Mouse (Mus musculus): ENCODE results near the gene Fcgr4. TPM values are rescaled to one million over a fixed set of nuclear protein-coding genes. Genes with fewer than 3 reads are reported as not detected.

Fcgr4 gene
- polyA plus RNA-seq, 1 experiment from 2014 or later, result 0.81 TPM

DNA sequence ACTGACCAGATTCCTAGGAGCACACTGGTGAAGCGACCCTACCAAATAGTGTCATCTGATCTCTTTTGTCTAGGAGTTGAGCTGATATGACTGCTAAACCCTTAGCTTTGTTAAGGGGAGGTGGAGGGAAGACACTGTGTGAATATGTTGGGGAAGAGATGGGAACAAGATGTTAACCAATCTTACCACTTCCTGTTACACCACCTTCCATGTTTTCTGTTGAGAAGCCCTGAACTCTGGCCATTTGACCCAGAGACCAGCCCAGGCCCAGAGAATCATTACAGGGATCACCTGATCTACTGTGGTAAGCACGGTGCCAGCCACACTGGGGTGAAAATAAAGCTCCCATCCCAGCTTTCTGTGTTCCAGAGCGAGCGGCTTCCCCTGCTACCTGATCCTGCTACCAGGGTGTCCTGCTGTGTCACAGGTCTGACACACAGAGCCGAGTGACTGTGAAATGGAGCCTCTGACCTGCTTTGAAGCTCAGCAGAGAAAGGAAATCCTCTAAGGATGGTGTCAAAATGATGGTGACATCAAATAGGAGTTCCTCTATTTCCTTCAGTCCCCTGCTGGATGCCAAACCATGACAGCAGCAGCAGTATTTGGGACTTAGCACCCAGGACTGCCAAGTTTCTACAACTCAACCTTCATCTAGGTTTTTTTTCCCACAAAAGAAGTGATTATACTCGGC is 1.1 kb upstream of the Fcgr4 start:
- H3K4me1 ChIP-seq (ENCODE audit: control insufficient read depth, insufficient read depth, low read length), result no peaks in the 10 kb centered on the region
- H3K27me3 ChIP-seq (replicated peaks; ENCODE audit: control insufficient read depth, insufficient read depth, low read length), result no peaks in the 10 kb centered on the region
- DNase-seq (ENCODE audit: low spot score), result no peak
- ATAC-seq (ENCODE audit: low read depth), result no peak
- H3K36me3 ChIP-seq (ENCODE audit: control insufficient read depth, insufficient read depth, low read length), result no peaks in the 10 kb centered on the region
- H3K27ac ChIP-seq (replicated peaks; ENCODE audit: low read depth, low read length), result no peak overlapping the region
- WGBS, result 57% methylated on average over 6 of the region's 6 CpGs
- H3K4me2 ChIP-seq (ENCODE audit: low read depth, low read length), result no peak overlapping the region
- H3K9ac ChIP-seq (ENCODE audit: low read depth, low read length), result no peak overlapping the region
- H3K9me3 ChIP-seq (ENCODE audit: control insufficient read depth, low read length), result no peaks in the 10 kb centered on the region
- H3K4me3 ChIP-seq (ENCODE audit: low read depth, low read length), result no peak overlapping the region

DNA sequence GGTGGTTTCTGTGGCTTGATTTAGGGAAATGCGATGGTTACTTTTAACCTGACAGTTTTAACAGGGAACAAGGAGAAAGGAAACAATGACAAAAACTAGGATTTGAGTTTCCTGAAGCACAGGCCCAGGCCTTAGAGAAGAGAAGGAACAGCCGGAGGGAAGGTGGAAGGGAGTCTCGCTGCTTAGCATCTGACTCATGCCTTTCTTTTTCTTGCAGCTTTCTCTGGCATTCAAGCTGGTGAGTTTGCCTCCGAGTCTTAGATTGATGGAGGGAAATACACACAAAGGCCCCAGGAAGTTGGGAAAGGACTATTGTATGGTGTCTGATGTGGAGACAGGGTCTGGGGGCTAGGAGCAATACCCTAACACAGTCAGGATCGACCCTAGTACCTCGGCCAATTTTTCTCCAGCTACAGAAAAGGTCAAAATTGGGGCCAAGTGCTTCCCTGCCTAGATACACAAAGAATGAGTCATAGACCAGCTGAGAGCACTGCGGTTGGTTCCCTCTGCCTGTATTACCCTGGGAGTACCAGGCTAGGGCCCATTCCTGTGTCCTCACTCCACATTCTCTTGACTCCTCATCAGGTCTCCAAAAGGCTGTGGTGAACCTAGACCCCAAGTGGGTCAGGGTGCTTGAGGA is 711 bp downstream of the Fcgr4 start:
- H3K9me3 ChIP-seq (ENCODE audit: control insufficient read depth, low read length), result no peaks in the 10 kb centered on the region
- no peak for ATAC-seq (ENCODE audit: low read depth)
- H3K36me3 ChIP-seq (ENCODE audit: control insufficient read depth, insufficient read depth, low read length), result no peaks in the 10 kb centered on the region
- DNase-seq (ENCODE audit: low spot score), result no peak
- H3K4me2 ChIP-seq (ENCODE audit: low read depth, low read length), result no peak overlapping the region
- no peak overlapping the region for H3K27ac ChIP-seq (replicated peaks; ENCODE audit: low read depth, low read length)
- no peaks in the 10 kb centered on the region for H3K4me1 ChIP-seq (ENCODE audit: control insufficient read depth, insufficient read depth, low read length)
- H3K27me3 ChIP-seq (replicated peaks; ENCODE audit: control insufficient read depth, insufficient read depth, low read length), result no peaks in the 10 kb centered on the region
- no peak overlapping the region for H3K4me3 ChIP-seq (ENCODE audit: low read depth, low read length)
- WGBS, result 76% methylated on average over 7 of the region's 7 CpGs
- H3K9ac ChIP-seq (ENCODE audit: low read depth, low read length), result no peak overlapping the region

DNA sequence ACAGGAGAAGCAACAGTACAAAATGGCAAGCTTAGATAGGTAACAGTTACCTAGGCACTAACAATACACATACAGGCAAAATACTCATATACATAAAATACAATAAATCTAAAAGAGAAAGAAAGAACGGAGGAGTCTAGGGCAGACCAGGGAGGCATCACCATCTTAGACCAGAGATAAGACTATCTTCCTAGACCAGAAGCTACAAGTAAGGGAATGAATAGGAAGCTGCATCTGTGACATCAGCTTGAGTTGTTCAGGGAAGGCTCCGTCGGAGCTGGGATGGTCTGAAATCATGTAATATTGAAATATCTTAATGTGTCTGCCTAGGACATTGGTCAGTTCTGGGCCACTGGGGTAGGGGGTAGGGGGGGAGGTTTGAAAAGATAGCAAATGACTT is 13.0 kb downstream of the Fcgr4 start:
- Histone ChIP-seq H3K4me3 (ENCODE audit: low read depth, low read length) (no peak overlapping the region), H3K9ac (ENCODE audit: low read depth, low read length) (no peak overlapping the region), H3K4me1 (ENCODE audit: control insufficient read depth, insufficient read depth, low read length) (peaks cover 13% of the 10 kb centered on the region), H3K36me3 (ENCODE audit: control insufficient read depth, insufficient read depth, low read length) (no peaks in the 10 kb centered on the region), H3K4me2 (ENCODE audit: low read depth, low read length) (no peak overlapping the region), H3K27ac (replicated peaks; ENCODE audit: low read depth, low read length) (no peak overlapping the region), H3K9me3 (ENCODE audit: control insufficient read depth, low read length) (no peaks in the 10 kb centered on the region), H3K27me3 (replicated peaks; ENCODE audit: control insufficient read depth, insufficient read depth, low read length) (peaks cover 56% of the 10 kb centered on the region)
- DNase-seq (ENCODE audit: low spot score) (no peak), ATAC-seq (ENCODE audit: low read depth) (no peak)
- 88% methylated on average over 3 of the region's 3 CpGs for WGBS

- H3K4me1 ChIP-seq (ENCODE audit: control insufficient read depth, insufficient read depth, low read length), result peaks cover 13% of the 10 kb centered on the region
- H3K4me2 ChIP-seq (ENCODE audit: low read depth, low read length), result peak overlapping the region; percentile 79
- WGBS, result 6% methylated on average over 10 of the region's 10 CpGs
- H3K27ac ChIP-seq (replicated peaks; ENCODE audit: low read depth, low read length), result no peak overlapping the region
- H3K36me3 ChIP-seq (ENCODE audit: control insufficient read depth, insufficient read depth, low read length), result no peaks in the 10 kb centered on the region
- H3K9me3 ChIP-seq (ENCODE audit: control insufficient read depth, low read length), result no peaks in the 10 kb centered on the region
- no peak for ATAC-seq (ENCODE audit: low read depth)
- peaks cover 56% of the 10 kb centered on the region for H3K27me3 ChIP-seq (replicated peaks; ENCODE audit: control insufficient read depth, insufficient read depth, low read length)
- H3K9ac ChIP-seq (ENCODE audit: low read depth, low read length), result peak overlapping the region; percentile 57; the same call in 1 of the 2 replicates
- peak overlapping the region; percentile 66 for H3K4me3 ChIP-seq (ENCODE audit: low read depth, low read length)
- DNase-seq (ENCODE audit: low spot score), result no peak
These were observed 14.0 kb downstream of the Fcgr4 start for GRCm38 (mm10) chr1:171032691-171033090.

DNA sequence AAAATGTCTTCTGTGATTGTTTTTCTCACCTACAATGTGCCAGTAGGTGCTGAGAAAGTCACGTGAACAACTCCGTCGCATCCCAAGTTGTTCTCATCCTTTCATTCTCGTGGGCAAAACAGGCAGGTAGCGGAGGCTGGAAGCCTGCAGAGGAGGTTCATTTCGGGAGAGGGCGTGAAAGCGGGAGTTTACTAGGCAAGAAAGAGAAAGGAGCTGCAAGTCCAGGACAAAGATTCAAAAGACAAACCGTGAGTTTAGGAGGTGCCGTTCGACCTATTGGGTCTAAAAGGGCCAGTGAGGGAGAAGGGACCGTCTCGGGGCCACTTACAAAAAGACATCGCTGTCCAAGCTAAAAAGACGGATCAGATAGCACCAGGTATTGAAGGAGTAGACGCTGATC is 14.5 kb downstream of the Fcgr4 start:
- no peak overlapping the region for H3K27ac ChIP-seq (replicated peaks; ENCODE audit: low read depth, low read length)
- WGBS, result under 1% methylated on average over 16 of the region's 16 CpGs
- peak overlapping the region; percentile 66 for H3K4me3 ChIP-seq (ENCODE audit: low read depth, low read length)
- H3K9ac ChIP-seq (ENCODE audit: low read depth, low read length), result peak overlapping the region; percentile 57
- H3K36me3 ChIP-seq (ENCODE audit: control insufficient read depth, insufficient read depth, low read length), result no peaks in the 10 kb centered on the region
- peak overlapping the region; percentile 79 for H3K4me2 ChIP-seq (ENCODE audit: low read depth, low read length)
- peaks cover 56% of the 10 kb centered on the region for H3K27me3 ChIP-seq (replicated peaks; ENCODE audit: control insufficient read depth, insufficient read depth, low read length)
- no peaks in the 10 kb centered on the region for H3K9me3 ChIP-seq (ENCODE audit: control insufficient read depth, low read length)
- no peak for ATAC-seq (ENCODE audit: low read depth)
- peaks cover 13% of the 10 kb centered on the region for H3K4me1 ChIP-seq (ENCODE audit: control insufficient read depth, insufficient read depth, low read length)
- DNase-seq (ENCODE audit: low spot score), result peak; percentile 23

DNA sequence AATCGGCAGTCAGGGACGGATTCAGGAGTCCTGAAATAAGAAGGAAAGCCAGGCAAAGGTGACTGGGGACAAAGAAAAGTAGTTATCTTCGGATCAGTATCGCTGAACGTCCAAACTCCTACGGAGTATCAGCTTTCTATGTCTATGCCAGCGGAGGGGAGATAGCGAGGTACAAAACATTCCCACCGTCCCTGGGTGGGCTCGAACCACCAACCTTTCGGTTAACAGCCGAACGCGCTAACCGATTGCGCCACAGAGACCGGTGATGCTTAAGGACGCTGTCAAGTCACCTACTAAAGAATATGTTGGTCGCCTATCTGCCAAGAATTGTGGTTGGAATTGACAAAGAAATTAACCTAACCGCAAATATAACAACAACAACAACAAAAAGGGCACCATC is 15.0 kb downstream of the Fcgr4 start:
- Histone ChIP-seq H3K36me3 (ENCODE audit: control insufficient read depth, insufficient read depth, low read length) (no peaks in the 10 kb centered on the region), H3K4me1 (ENCODE audit: control insufficient read depth, insufficient read depth, low read length) (peaks cover 13% of the 10 kb centered on the region), H3K4me3 (ENCODE audit: low read depth, low read length) (peak overlapping the region; percentile 66), H3K4me2 (ENCODE audit: low read depth, low read length) (peak overlapping the region; percentile 79), H3K9me3 (ENCODE audit: control insufficient read depth, low read length) (no peaks in the 10 kb centered on the region), H3K27me3 (replicated peaks; ENCODE audit: control insufficient read depth, insufficient read depth, low read length) (peaks cover 56% of the 10 kb centered on the region), H3K27ac (replicated peaks; ENCODE audit: low read depth, low read length) (no peak overlapping the region), H3K9ac (ENCODE audit: low read depth, low read length) (peak overlapping the region; percentile 57)
- WGBS, result 0% methylated on average over 20 of the region's 20 CpGs
- DNase-seq (ENCODE audit: low spot score) (peak; percentile 91), ATAC-seq (ENCODE audit: low read depth) (peak; percentile 73)

DNA sequence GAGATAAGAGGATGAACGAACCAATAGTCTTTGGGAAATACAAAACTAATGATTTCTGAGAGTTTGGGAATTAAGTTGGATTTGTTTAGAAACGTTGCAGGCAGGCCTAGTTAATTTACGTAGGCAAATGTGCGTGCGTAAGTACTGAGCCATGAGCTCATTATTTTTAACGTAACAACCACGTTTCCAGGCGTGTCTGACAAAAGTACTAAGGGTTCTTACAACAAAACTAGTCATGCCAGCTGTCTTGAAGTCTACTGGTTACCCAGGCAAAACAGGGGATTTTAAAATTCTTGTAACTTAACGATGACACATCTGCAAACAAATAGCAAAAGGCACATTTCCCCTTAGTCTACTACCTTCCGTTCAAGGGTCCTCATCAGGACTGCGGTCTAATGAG is 15.5 kb downstream of the Fcgr4 start:
- peaks cover 13% of the 10 kb centered on the region for H3K4me1 ChIP-seq (ENCODE audit: control insufficient read depth, insufficient read depth, low read length)
- H3K36me3 ChIP-seq (ENCODE audit: control insufficient read depth, insufficient read depth, low read length), result no peaks in the 10 kb centered on the region
- H3K9me3 ChIP-seq (ENCODE audit: control insufficient read depth, low read length), result no peaks in the 10 kb centered on the region
- peaks cover 54% of the 10 kb centered on the region for H3K27me3 ChIP-seq (replicated peaks; ENCODE audit: control insufficient read depth, insufficient read depth, low read length)
- no peak for ATAC-seq (ENCODE audit: low read depth)
- WGBS, result 7% methylated on average over 11 of the region's 11 CpGs
- H3K4me2 ChIP-seq (ENCODE audit: low read depth, low read length), result peak overlapping the region; percentile 79
- peak overlapping the region; percentile 51 for H3K9ac ChIP-seq (ENCODE audit: low read depth, low read length)
- peak; percentile 32 for DNase-seq (ENCODE audit: low spot score)
- peak overlapping the region; percentile 66 for H3K4me3 ChIP-seq (ENCODE audit: low read depth, low read length)
- no peak overlapping the region for H3K27ac ChIP-seq (replicated peaks; ENCODE audit: low read depth, low read length)

- Histone ChIP-seq H3K36me3 (ENCODE audit: control insufficient read depth, insufficient read depth, low read length) (no peaks in the 10 kb centered on the region), H3K27me3 (replicated peaks; ENCODE audit: control insufficient read depth, insufficient read depth, low read length) (peaks cover 42% of the 10 kb centered on the region), H3K9ac (ENCODE audit: low read depth, low read length) (no peak overlapping the region), H3K27ac (replicated peaks; ENCODE audit: low read depth, low read length) (no peak overlapping the region), H3K4me2 (ENCODE audit: low read depth, low read length) (0 out of 2 replicates have a peak overlapping the region, but pooled peaks have one; percentile 79), H3K4me3 (ENCODE audit: low read depth, low read length) (no peak overlapping the region), H3K9me3 (ENCODE audit: control insufficient read depth, low read length) (no peaks in the 10 kb centered on the region), H3K4me1 (ENCODE audit: control insufficient read depth, insufficient read depth, low read length) (peaks cover 13% of the 10 kb centered on the region)
- ATAC-seq (ENCODE audit: low read depth), result no peak
- no peak for DNase-seq (ENCODE audit: low spot score)
- WGBS, result 53% methylated on average over 11 of the region's 11 CpGs
These were observed 16.9 kb downstream of the Fcgr4 start for GRCm38 (mm10) chr1:171035611-171036010.

Measured in embryonic facial prominence, embryonic 14.5 days (tissue).